Mouse (Mus musculus): ENCODE measurements around the gene Rimbp2. TPM values are rescaled to one million over a fixed set of nuclear protein-coding genes. Genes with fewer than 3 reads are reported as not detected.
"Not testable (repeated sequence)": the region's sequence is repeated elsewhere in the genome, so short reads cannot be mapped to it uniquely, and the experiment has no call there.

Gene Rimbp2
- polyA plus RNA-seq, 1 experiment: not detected

DNA sequence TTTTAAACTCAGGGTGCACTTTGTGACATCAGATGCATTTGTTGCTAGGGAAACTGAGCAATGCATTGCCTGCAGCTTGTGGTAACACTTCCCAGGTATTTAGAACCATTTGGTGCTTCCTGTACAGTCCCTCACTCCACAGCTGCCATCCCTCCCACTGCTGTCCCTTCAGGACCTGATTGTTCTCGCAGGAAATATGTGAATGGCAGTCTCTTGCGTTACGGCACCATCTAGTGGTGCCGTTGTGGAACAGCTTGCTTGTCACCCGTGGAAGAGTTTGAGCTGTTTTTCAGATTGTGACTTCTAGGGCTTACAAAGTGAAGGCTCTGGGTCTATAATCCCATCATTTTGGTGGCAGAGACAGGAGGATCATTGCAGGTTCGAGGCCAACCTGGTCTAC lies 219.3 kb downstream of the Rimbp2 start:
- 4% methylated on average over 6 of the region's 6 CpGs for WGBS
- no peak overlapping the region for H3K4me3 ChIP-seq (ENCODE audit: insufficient read depth, low read depth, low read length)
- H3K4me1 ChIP-seq (ENCODE audit: control insufficient read depth, insufficient read depth, low read length): 0 out of 2 replicates have a peak, but pooled peaks cover 3% of the 10 kb centered on the region
- TF ChIP-seq CTCF (IDR thresholded peaks at IDR 0.05; ENCODE audit: insufficient read depth, low read depth, low read length) (peak; percentile 46; the same call in 1 of the 2 replicates), POLR2A (IDR thresholded peaks at IDR 0.05; ENCODE audit: insufficient read depth, low read depth, low read length) (no peak)
- H3K27ac ChIP-seq (ENCODE audit: insufficient read depth, low read depth, low read length): no peak overlapping the region

DNA sequence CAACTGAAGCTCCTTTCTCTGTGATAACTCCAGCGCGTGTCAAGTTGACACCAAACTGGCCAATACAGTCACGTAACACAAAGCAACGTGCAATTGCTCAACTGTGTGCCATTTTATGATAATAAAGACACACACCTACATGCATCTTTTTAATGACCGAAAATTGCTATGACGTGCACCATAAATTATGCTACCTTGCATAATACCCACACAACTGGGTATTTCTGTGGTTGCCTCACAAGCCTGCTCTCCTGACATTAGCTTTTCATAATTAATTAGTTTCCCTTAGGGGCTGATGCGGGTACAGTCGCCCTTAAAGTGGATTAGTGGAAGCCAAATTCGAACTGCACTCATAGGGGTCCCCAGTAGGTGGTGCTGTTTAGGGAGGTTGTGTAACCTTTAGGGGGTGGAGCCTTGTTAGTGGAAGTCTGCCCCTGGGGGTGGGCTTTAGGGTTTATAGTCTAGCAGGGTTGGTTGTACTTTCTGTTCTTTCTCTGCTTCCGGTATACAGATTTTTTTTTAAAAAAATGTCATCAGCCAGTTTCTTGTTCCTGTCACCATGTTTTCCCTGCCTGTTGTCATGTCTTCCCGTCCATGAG lies 220.8 kb downstream of the Rimbp2 start:
- Histone ChIP-seq H3K27ac (ENCODE audit: insufficient read depth, low read depth, low read length) (no peak overlapping the region), H3K4me1 (ENCODE audit: control insufficient read depth, insufficient read depth, low read length) (0 out of 2 replicates have a peak, but pooled peaks cover 1% of the 10 kb centered on the region), H3K4me3 (ENCODE audit: insufficient read depth, low read depth, low read length) (no peak overlapping the region)
- TF ChIP-seq POLR2A (IDR thresholded peaks at IDR 0.05; ENCODE audit: insufficient read depth, low read depth, low read length): no peak
- no peak for TF ChIP-seq CTCF (IDR thresholded peaks at IDR 0.05; ENCODE audit: insufficient read depth, low read depth, low read length)
- 84% methylated on average over 11 of the region's 11 CpGs for WGBS

DNA sequence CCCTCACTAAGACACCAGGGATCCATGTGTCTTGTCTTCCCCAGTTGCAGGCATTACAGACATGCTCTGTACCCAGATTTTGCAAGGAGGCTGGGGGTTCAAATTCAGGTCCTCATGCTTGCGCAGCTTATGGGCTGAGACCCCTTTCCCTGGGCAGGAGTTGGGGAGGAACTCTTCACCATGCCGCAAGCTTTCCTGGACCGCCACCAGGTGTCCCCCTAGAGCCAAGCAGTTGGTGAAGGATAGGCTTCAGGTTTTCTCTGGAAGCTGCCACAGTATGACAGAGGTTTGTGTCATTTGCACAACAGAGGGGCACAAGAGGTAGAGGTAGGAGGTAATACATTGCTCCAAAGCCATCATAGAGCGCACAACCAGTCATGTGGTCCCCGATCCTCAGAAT lies 222.7 kb downstream of the Rimbp2 start:
- no peak overlapping the region for H3K27ac ChIP-seq (ENCODE audit: insufficient read depth, low read depth, low read length)
- TF ChIP-seq POLR2A (IDR thresholded peaks at IDR 0.05; ENCODE audit: insufficient read depth, low read depth, low read length): no peak
- peak; percentile 61; the same call in 1 of the 2 replicates for TF ChIP-seq CTCF (IDR thresholded peaks at IDR 0.05; ENCODE audit: insufficient read depth, low read depth, low read length)
- H3K4me3 ChIP-seq (ENCODE audit: insufficient read depth, low read depth, low read length): no peak overlapping the region
- 49% methylated on average over 5 of the region's 5 CpGs for WGBS
- no peaks in the 10 kb centered on the region for H3K4me1 ChIP-seq (ENCODE audit: control insufficient read depth, insufficient read depth, low read length)

DNA sequence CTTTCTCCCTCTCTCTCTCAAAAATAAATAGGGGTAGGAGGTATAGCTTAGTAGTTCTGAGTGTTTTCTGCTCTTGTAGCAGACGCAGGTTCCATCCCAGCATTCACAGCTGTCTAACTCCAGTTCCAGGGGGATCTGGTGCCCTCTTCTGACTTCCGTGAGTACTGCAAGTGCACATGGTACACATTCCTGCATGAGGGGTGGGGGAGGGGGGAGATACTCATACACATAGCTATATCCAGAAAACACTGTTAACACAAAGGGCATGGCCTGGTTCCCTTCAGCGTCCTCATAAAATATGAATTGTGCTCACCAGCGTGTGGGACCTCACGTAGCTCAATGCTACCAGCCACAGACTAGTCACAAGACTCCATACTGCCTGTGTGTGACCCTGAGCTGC lies 223.9 kb downstream of the Rimbp2 start:
- Histone ChIP-seq H3K4me3 (ENCODE audit: insufficient read depth, low read depth, low read length) (no peak overlapping the region), H3K4me1 (ENCODE audit: control insufficient read depth, insufficient read depth, low read length) (no peaks in the 10 kb centered on the region), H3K27ac (ENCODE audit: insufficient read depth, low read depth, low read length) (no peak overlapping the region)
- 74% methylated on average over 5 of the region's 5 CpGs for WGBS
- TF ChIP-seq CTCF (IDR thresholded peaks at IDR 0.05; ENCODE audit: insufficient read depth, low read depth, low read length) (no peak), POLR2A (IDR thresholded peaks at IDR 0.05; ENCODE audit: insufficient read depth, low read depth, low read length) (no peak)

- H3K4me3 ChIP-seq (ENCODE audit: insufficient read depth, low read depth, low read length); H3K27ac ChIP-seq (ENCODE audit: insufficient read depth, low read depth, low read length); H3K4me1 ChIP-seq (ENCODE audit: control insufficient read depth, insufficient read depth, low read length): not testable (repeated sequence)
- 91% methylated on average over 11 of the region's 11 CpGs for WGBS
Measured at GRCm38 (mm10) chr5:128720461-128720860, 232.8 kb downstream of the Rimbp2 start.

DNA sequence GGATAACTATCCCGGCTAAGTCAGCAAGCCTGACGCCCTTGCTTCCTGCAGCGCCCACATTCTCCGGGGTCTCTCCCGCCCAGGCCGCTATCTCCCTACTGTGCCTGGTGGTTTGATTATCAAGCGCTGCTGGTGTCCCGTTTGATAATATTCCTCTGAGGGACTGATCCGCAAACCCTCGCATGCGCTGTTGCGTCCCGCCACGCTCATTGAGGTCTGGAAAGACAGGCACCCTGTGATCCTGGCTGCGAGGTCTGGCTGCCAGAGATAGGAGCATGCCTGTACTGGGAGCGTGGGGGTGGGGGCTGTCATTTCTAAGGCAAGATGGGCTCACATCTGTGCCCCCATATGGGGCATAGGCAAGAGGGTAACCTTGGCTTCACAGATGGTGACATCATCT lies 238.1 kb downstream of the Rimbp2 start:
- Histone ChIP-seq H3K27ac (ENCODE audit: insufficient read depth, low read depth, low read length) (no peak overlapping the region), H3K4me1 (ENCODE audit: control insufficient read depth, insufficient read depth, low read length) (no peaks in the 10 kb centered on the region), H3K4me3 (ENCODE audit: insufficient read depth, low read depth, low read length) (no peak overlapping the region)
- 80% methylated on average over 16 of the region's 16 CpGs for WGBS
- no peak for TF ChIP-seq POLR2A (IDR thresholded peaks at IDR 0.05; ENCODE audit: insufficient read depth, low read depth, low read length)
- TF ChIP-seq CTCF (IDR thresholded peaks at IDR 0.05; ENCODE audit: insufficient read depth, low read depth, low read length): no peak

GRCm38 (mm10) chr5:128711847-128712246 lies 241.4 kb downstream of the Rimbp2 start:
- WGBS: 86% methylated on average over 6 of the region's 6 CpGs
- TF ChIP-seq POLR2A (IDR thresholded peaks at IDR 0.05; ENCODE audit: insufficient read depth, low read depth, low read length) (no peak), CTCF (IDR thresholded peaks at IDR 0.05; ENCODE audit: insufficient read depth, low read depth, low read length) (no peak)
- Histone ChIP-seq H3K27ac (ENCODE audit: insufficient read depth, low read depth, low read length) (no peak overlapping the region), H3K4me3 (ENCODE audit: insufficient read depth, low read depth, low read length) (no peak overlapping the region), H3K4me1 (ENCODE audit: control insufficient read depth, insufficient read depth, low read length) (no peaks in the 10 kb centered on the region)

DNA sequence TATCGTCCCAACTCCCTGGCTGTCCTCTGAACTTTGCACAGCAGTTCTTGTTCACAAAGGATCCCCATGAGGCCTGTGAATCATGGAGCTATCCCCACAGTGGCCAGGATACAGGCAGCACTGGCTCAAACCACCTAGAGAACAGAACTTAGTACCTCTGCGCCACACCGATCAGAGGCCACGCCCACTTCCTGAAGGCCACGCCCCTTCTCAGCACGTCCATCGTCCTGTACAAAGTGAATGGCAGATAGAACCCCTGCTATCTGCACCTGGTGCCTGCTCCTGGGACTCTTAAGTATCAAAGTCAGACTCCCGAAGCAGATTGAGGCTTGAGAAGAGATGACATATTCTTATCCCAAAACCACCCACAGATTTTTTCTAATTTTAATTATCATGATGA lies 242.7 kb downstream of the Rimbp2 start:
- no peak overlapping the region for H3K27ac ChIP-seq (ENCODE audit: insufficient read depth, low read depth, low read length)
- TF ChIP-seq CTCF (IDR thresholded peaks at IDR 0.05; ENCODE audit: insufficient read depth, low read depth, low read length) (no peak), POLR2A (IDR thresholded peaks at IDR 0.05; ENCODE audit: insufficient read depth, low read depth, low read length) (no peak)
- H3K4me1 ChIP-seq (ENCODE audit: control insufficient read depth, insufficient read depth, low read length): no peaks in the 10 kb centered on the region
- WGBS: 33% methylated on average over 8 of the region's 8 CpGs
- H3K4me3 ChIP-seq (ENCODE audit: insufficient read depth, low read depth, low read length): no peak overlapping the region

DNA sequence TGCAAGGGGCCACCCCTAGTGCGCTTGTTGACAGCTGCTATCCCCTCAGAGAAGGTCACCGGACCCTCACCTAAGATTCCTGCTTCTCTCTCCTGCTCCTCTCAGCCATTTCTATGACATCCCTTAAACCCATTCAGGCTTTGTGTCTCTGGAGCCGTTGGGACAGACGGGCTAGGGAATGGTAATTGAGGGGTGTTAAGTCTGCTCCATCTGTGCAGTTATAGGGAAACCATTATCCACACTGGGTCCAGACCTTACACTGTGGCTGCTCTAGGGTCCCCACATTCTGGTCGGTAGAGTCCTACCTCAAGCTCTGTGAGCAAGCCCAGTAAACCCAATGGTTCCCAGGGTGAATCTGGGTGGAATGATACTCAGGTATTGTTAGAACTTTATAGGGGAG lies 244.4 kb downstream of the Rimbp2 start:
- TF ChIP-seq POLR2A (IDR thresholded peaks at IDR 0.05; ENCODE audit: insufficient read depth, low read depth, low read length) (no peak), CTCF (IDR thresholded peaks at IDR 0.05; ENCODE audit: insufficient read depth, low read depth, low read length) (no peak)

More for the DNA sequence above, 244.4 kb downstream of the Rimbp2 start:
- H3K4me1 ChIP-seq (ENCODE audit: control insufficient read depth, insufficient read depth, low read length): no peaks in the 10 kb centered on the region
- 87% methylated on average over 5 of the region's 5 CpGs for WGBS
- no peak overlapping the region for H3K4me3 ChIP-seq (ENCODE audit: insufficient read depth, low read depth, low read length)
- no peak overlapping the region for H3K27ac ChIP-seq (ENCODE audit: insufficient read depth, low read depth, low read length)

Other genes with a start within 250 kb of the Rimbp2 start
- gene Stx2, start 55.1 kb upstream of the Rimbp2 start, polyA plus RNA-seq (2012; ENCODE audit: insufficient read depth, insufficient read length, low replicate concordance, missing spikeins): not detected in 2 replicates
- gene Ran, start 66.6 kb upstream of the Rimbp2 start, polyA plus RNA-seq (2012; ENCODE audit: insufficient read depth, insufficient read length, low replicate concordance, missing spikeins): not detected in 2 replicates
- not detected in 2 replicates for gene Adgrd1, start 143.3 kb upstream of the Rimbp2 start, polyA plus RNA-seq (2012; ENCODE audit: insufficient read depth, insufficient read length, low replicate concordance, missing spikeins)